Mouse (Mus musculus): Measurements from ENCODE around the gene Rnf183.
A peak's percentile ranks its signal among the peaks of the same experiment; 100 is the strongest.
"Not testable (repeated sequence)": the region's sequence is repeated elsewhere in the genome, so short reads cannot be mapped to it uniquely, and the experiment has no call there.

GRCm38 (mm10) chr4:62479593-62479936 is 44.5 kb upstream of the Rnf183 start:
- peak; percentile 71 for TF ChIP-seq CTCF (IDR thresholded peaks at IDR 0.05; ENCODE audit: low read depth)
- not testable (repeated sequence) for TF ChIP-seq EP300 (optimal IDR thresholded peaks at IDR 0.05)
